Mouse (Mus musculus): ENCODE measurements around the gene Gba2. TPM values are rescaled to one million over a fixed set of nuclear protein-coding genes. Genes with fewer than 3 reads are reported as not detected.
A peak's percentile ranks its signal among the peaks of the same experiment; 100 is the strongest.

The Gba2 gene
- polyA plus RNA-seq, 1 experiment from 2014 or later: 16.7 TPM

GRCm38 (mm10) chr4:43560243-43560611, 18.4 kb downstream of the Gba2 start:
- H3K4me3 ChIP-seq (ENCODE audit: control insufficient read depth in 1 of 2, insufficient read depth in 1 of 2, low read depth in 1 of 2, low read length in 2 of 2): peak overlapping the region; percentile 41 to 93
- peaks cover 39 to 58% of the 10 kb centered on the region in 2 experiments for H3K4me1 ChIP-seq (ENCODE audit: control insufficient read depth in 2 of 2, insufficient read depth in 2 of 2, low read length in 2 of 2)
- peak overlapping the region; percentile 99 for H3K9ac ChIP-seq (ENCODE audit: low read length)
- H3K36me3 ChIP-seq (ENCODE audit: control insufficient read depth, insufficient read depth, low read length): peaks cover 42% of the 10 kb centered on the region
- no peaks in the 10 kb centered on the region for H3K27me3 ChIP-seq (ENCODE audit: control insufficient read depth, insufficient read depth, low read length)
- WGBS: 4% methylated on average over 6 of the region's 6 CpGs
- H3K9me3 ChIP-seq (ENCODE audit: control insufficient read depth, low read length): no peaks in the 10 kb centered on the region
- peak overlapping the region; percentile 79 to 100 for H3K27ac ChIP-seq (replicated peaks in 1 of 2; ENCODE audit: control insufficient read depth in 1 of 2, insufficient read depth in 1 of 2, low read depth in 2 of 2, low read length in 2 of 2)
- peak overlapping the region; percentile 88 for H3K4me2 ChIP-seq (ENCODE audit: low read length)
- ATAC-seq (ENCODE audit: insufficient number of reproducible peaks, insufficient read depth, low FRiP score, low read depth): no peak

- 49% methylated on average over 13 of the region's 13 CpGs for WGBS
- peaks cover 39 to 58% of the 10 kb centered on the region in 2 experiments for H3K4me1 ChIP-seq (ENCODE audit: control insufficient read depth in 2 of 2, insufficient read depth in 2 of 2, low read length in 2 of 2)
Measured at GRCm38 (mm10) chr4:43559519-43560242, 19.0 kb downstream of the Gba2 start.

GRCm38 (mm10) chr4:43558631-43559356, 19.9 kb downstream of the Gba2 start:
- Histone ChIP-seq H3K4me1 (ENCODE audit: control insufficient read depth in 2 of 2, insufficient read depth in 2 of 2, low read length in 2 of 2) (peaks cover 37 to 53% of the 10 kb centered on the region in 2 experiments), H3K9ac (ENCODE audit: low read length) (peak overlapping the region; percentile 99), H3K4me3 (ENCODE audit: control insufficient read depth in 1 of 2, insufficient read depth in 1 of 2, low read depth in 1 of 2, low read length in 2 of 2) (peak overlapping the region; percentile 23 to 93), H3K36me3 (ENCODE audit: control insufficient read depth, insufficient read depth, low read length) (peaks cover 47% of the 10 kb centered on the region), H3K9me3 (ENCODE audit: control insufficient read depth, low read length) (no peaks in the 10 kb centered on the region), H3K27ac (replicated peaks in 1 of 2; ENCODE audit: control insufficient read depth in 1 of 2, insufficient read depth in 1 of 2, low read depth in 2 of 2, low read length in 2 of 2) (peak overlapping the region; percentile 97 to 100), H3K27me3 (ENCODE audit: control insufficient read depth, insufficient read depth, low read length) (no peaks in the 10 kb centered on the region), H3K4me2 (ENCODE audit: low read length) (peak overlapping the region; percentile 88)
- WGBS: 9% methylated on average over 13 of the region's 13 CpGs
- peak; percentile 26 for ATAC-seq (ENCODE audit: insufficient number of reproducible peaks, insufficient read depth, low FRiP score, low read depth)

More at GRCm38 (mm10) chr4:43559519-43560242, 19.0 kb downstream of the Gba2 start:
- Histone ChIP-seq H3K27ac (replicated peaks in 1 of 2; ENCODE audit: control insufficient read depth in 1 of 2, insufficient read depth in 1 of 2, low read depth in 2 of 2, low read length in 2 of 2) (peak overlapping the region; percentile 79 to 100), H3K9me3 (ENCODE audit: control insufficient read depth, low read length) (no peaks in the 10 kb centered on the region), H3K36me3 (ENCODE audit: control insufficient read depth, insufficient read depth, low read length) (peaks cover 42% of the 10 kb centered on the region), H3K9ac (ENCODE audit: low read length) (peak overlapping the region; percentile 99), H3K4me3 (ENCODE audit: control insufficient read depth in 1 of 2, insufficient read depth in 1 of 2, low read depth in 1 of 2, low read length in 2 of 2) (peak overlapping the region; percentile 41 to 93), H3K4me2 (ENCODE audit: low read length) (peak overlapping the region; percentile 88), H3K27me3 (ENCODE audit: control insufficient read depth, insufficient read depth, low read length) (no peaks in the 10 kb centered on the region)
- ATAC-seq (ENCODE audit: insufficient number of reproducible peaks, insufficient read depth, low FRiP score, low read depth): no peak

GRCm38 (mm10) chr4:43558028-43558630, 20.5 kb downstream of the Gba2 start:
- Histone ChIP-seq H3K27ac (replicated peaks in 1 of 2; ENCODE audit: control insufficient read depth in 1 of 2, insufficient read depth in 1 of 2, low read depth in 2 of 2, low read length in 2 of 2) (peak overlapping the region; percentile 97 to 100), H3K4me2 (ENCODE audit: low read length) (peak overlapping the region; percentile 88), H3K36me3 (ENCODE audit: control insufficient read depth, insufficient read depth, low read length) (peaks cover 48% of the 10 kb centered on the region), H3K9me3 (ENCODE audit: control insufficient read depth, low read length) (no peaks in the 10 kb centered on the region), H3K27me3 (ENCODE audit: control insufficient read depth, insufficient read depth, low read length) (no peaks in the 10 kb centered on the region), H3K4me3 (ENCODE audit: control insufficient read depth in 1 of 2, insufficient read depth in 1 of 2, low read depth in 1 of 2, low read length in 2 of 2) (peak overlapping the region; percentile 8 to 93), H3K9ac (ENCODE audit: low read length) (peak overlapping the region; percentile 99), H3K4me1 (ENCODE audit: control insufficient read depth in 2 of 2, insufficient read depth in 2 of 2, low read length in 2 of 2) (peaks cover 34 to 46% of the 10 kb centered on the region in 2 experiments)
- 0 out of 2 replicates have a peak, but pooled peaks have one; percentile 4 for ATAC-seq (ENCODE audit: insufficient number of reproducible peaks, insufficient read depth, low FRiP score, low read depth)
- 2% methylated on average over 5 of the region's 5 CpGs for WGBS

DNA sequence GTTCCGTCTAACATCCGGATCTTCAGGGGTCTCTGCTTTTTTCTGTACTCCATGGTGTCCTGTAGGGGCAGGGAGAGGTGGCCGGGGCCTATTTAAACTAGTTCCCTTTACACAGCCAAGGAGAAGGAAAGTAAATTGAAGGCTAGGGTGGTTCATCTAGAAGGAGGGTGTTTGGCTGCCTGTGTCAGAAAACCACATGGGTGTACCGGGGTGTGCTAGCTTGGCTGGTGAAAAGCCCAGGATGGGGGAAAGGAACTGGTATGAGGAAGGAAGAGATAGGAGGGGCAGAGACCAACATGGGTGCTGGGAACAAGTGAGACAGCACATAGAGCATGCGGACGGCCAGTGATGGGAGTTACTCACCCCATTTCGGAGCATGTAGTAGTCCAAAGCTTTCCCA, 22.7 kb downstream of the Gba2 start:
- no peak overlapping the region for H3K9ac ChIP-seq (ENCODE audit: low read length)
- peaks cover 31 to 41% of the 10 kb centered on the region in 2 experiments for H3K4me1 ChIP-seq (ENCODE audit: control insufficient read depth in 2 of 2, insufficient read depth in 2 of 2, low read length in 2 of 2)
- peaks cover 6% of the 10 kb centered on the region for H3K9me3 ChIP-seq (ENCODE audit: control insufficient read depth, low read length)
- WGBS: 97% methylated on average over 7 of the region's 7 CpGs
- no peak overlapping the region for H3K4me3 ChIP-seq (ENCODE audit: control insufficient read depth in 1 of 2, insufficient read depth in 1 of 2, low read depth in 1 of 2, low read length in 2 of 2)
- no peaks in the 10 kb centered on the region for H3K27me3 ChIP-seq (ENCODE audit: control insufficient read depth, insufficient read depth, low read length)
- H3K4me2 ChIP-seq (ENCODE audit: low read length): no peak overlapping the region
- no peak overlapping the region for H3K27ac ChIP-seq (replicated peaks in 1 of 2; ENCODE audit: control insufficient read depth in 1 of 2, insufficient read depth in 1 of 2, low read depth in 2 of 2, low read length in 2 of 2)
- no peak for ATAC-seq (ENCODE audit: insufficient number of reproducible peaks, insufficient read depth, low FRiP score, low read depth)
- peaks cover 70% of the 10 kb centered on the region for H3K36me3 ChIP-seq (ENCODE audit: control insufficient read depth, insufficient read depth, low read length)

- Histone ChIP-seq H3K4me2 (ENCODE audit: low read length) (no peak overlapping the region), H3K9ac (ENCODE audit: low read length) (no peak overlapping the region), H3K36me3 (ENCODE audit: control insufficient read depth, insufficient read depth, low read length) (peaks cover 86% of the 10 kb centered on the region), H3K4me1 (ENCODE audit: control insufficient read depth in 2 of 2, insufficient read depth in 2 of 2, low read length in 2 of 2) (peaks cover 16 to 21% of the 10 kb centered on the region in 2 experiments), H3K9me3 (ENCODE audit: control insufficient read depth, low read length) (peaks cover 6% of the 10 kb centered on the region), H3K4me3 (ENCODE audit: control insufficient read depth in 1 of 2, insufficient read depth in 1 of 2, low read depth in 1 of 2, low read length in 2 of 2) (no peak overlapping the region), H3K27ac (replicated peaks in 1 of 2; ENCODE audit: control insufficient read depth in 1 of 2, insufficient read depth in 1 of 2, low read depth in 2 of 2, low read length in 2 of 2) (no peak overlapping the region), H3K27me3 (ENCODE audit: control insufficient read depth, insufficient read depth, low read length) (no peaks in the 10 kb centered on the region)
- ATAC-seq (ENCODE audit: insufficient number of reproducible peaks, insufficient read depth, low FRiP score, low read depth): no peak
Measured at GRCm38 (mm10) chr4:43553891-43554290, 24.8 kb downstream of the Gba2 start.

DNA sequence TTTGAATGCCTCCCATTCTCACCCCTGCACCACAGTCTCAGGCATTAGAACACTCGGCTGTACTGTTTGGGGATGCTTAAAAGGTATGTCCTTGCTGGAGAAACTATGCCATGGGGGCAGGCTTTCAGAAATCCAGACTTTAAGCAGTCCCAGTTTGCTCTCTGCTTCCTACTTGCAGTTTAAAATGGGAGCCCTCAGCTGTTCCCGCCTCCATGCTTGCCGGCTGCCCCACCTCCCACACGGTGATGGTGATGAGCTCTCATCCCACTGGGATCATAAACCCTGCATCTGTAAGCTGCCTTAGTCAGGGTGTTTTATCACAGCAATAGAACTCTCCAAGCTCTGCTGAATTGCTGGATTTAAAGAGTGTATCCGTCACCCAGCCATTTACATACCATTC, 26.2 kb downstream of the Gba2 start:
- H3K9me3 ChIP-seq (ENCODE audit: control insufficient read depth, low read length): peaks cover 6% of the 10 kb centered on the region
- no peak overlapping the region for H3K9ac ChIP-seq (ENCODE audit: low read length)
- H3K4me2 ChIP-seq (ENCODE audit: low read length): no peak overlapping the region
- H3K27me3 ChIP-seq (ENCODE audit: control insufficient read depth, insufficient read depth, low read length): no peaks in the 10 kb centered on the region
- H3K4me3 ChIP-seq (ENCODE audit: control insufficient read depth in 1 of 2, insufficient read depth in 1 of 2, low read depth in 1 of 2, low read length in 2 of 2): no peak overlapping the region
- peaks cover 4 to 6% of the 10 kb centered on the region in 2 experiments for H3K4me1 ChIP-seq (ENCODE audit: control insufficient read depth in 2 of 2, insufficient read depth in 2 of 2, low read length in 2 of 2)
- H3K27ac ChIP-seq (replicated peaks in 1 of 2; ENCODE audit: control insufficient read depth in 1 of 2, insufficient read depth in 1 of 2, low read depth in 2 of 2, low read length in 2 of 2): no peak overlapping the region
- 96% methylated on average over 5 of the region's 5 CpGs for WGBS
- peaks cover 100% of the 10 kb centered on the region for H3K36me3 ChIP-seq (ENCODE audit: control insufficient read depth, insufficient read depth, low read length)
- no peak for ATAC-seq (ENCODE audit: insufficient number of reproducible peaks, insufficient read depth, low FRiP score, low read depth)

Measured in heart, embryonic 14.5 days (tissue).